Mouse (Mus musculus): ENCODE data around the gene Bckdk.

Bckdk gene

GRCm38 (mm10) chr7:127903971-127904796 is at the start of gene Bckdk:
Gene Bckdk (plus strand): TSS chr7:127904082.
- DNase-seq (ENCODE audit: low read depth, low spot score) = peak; percentile 86

GRCm38 (mm10) chr7:127858258-127858657 is 45.6 kb upstream of the Bckdk start:
- no peak for DNase-seq (ENCODE audit: low read depth, low spot score)

- DNase-seq (ENCODE audit: low read depth, low spot score) = no peak
Observed at GRCm38 (mm10) chr7:127866434-127866833, 37.4 kb upstream of the Bckdk start.

GRCm38 (mm10) chr7:127867641-127868040 is 36.2 kb upstream of the Bckdk start:
- DNase-seq (ENCODE audit: low read depth, low spot score) = no peak

- no peak for DNase-seq (ENCODE audit: low read depth, low spot score)
Observed at GRCm38 (mm10) chr7:127869149-127869810, 34.6 kb upstream of the Bckdk start.

GRCm38 (mm10) chr7:127870136-127870821 is 33.6 kb upstream of the Bckdk start:
- no peak for DNase-seq (ENCODE audit: low read depth, low spot score)

- no peak for DNase-seq (ENCODE audit: low read depth, low spot score)
Observed at GRCm38 (mm10) chr7:127874812-127875626, 28.9 kb upstream of the Bckdk start.

- peak; percentile 97 for DNase-seq (ENCODE audit: low read depth, low spot score)
Observed at GRCm38 (mm10) chr7:127875627-127876001, 28.3 kb upstream of the Bckdk start.

GRCm38 (mm10) chr7:127876041-127876466 is 27.8 kb upstream of the Bckdk start, which contains the start of gene Zfp646:
Gene Zfp646 (plus strand): TSS chr7:127876221.
- DNase-seq (ENCODE audit: low read depth, low spot score) = peak; percentile 92

GRCm38 (mm10) chr7:127876467-127877348 is 27.2 kb upstream of the Bckdk start, which contains the start of gene Zfp668:
Gene Zfp668 (minus strand): TSS chr7:127876828.
- DNase-seq (ENCODE audit: low read depth, low spot score) = peak; percentile 96

GRCm38 (mm10) chr7:127879301-127879700 is 24.6 kb upstream of the Bckdk start:
- no peak for DNase-seq (ENCODE audit: low read depth, low spot score)

- DNase-seq (ENCODE audit: low read depth, low spot score) = no peak
Observed at GRCm38 (mm10) chr7:127880431-127880830, 23.5 kb upstream of the Bckdk start.

GRCm38 (mm10) chr7:127885951-127886350 is 17.9 kb upstream of the Bckdk start:
- no peak for DNase-seq (ENCODE audit: low read depth, low spot score)

- DNase-seq (ENCODE audit: low read depth, low spot score) = no peak
Observed at GRCm38 (mm10) chr7:127886551-127886950, 17.3 kb upstream of the Bckdk start.

GRCm38 (mm10) chr7:127887191-127887590 is 16.7 kb upstream of the Bckdk start:
- DNase-seq (ENCODE audit: low read depth, low spot score) = no peak

GRCm38 (mm10) chr7:127887781-127888180 is 16.1 kb upstream of the Bckdk start:
- no peak for DNase-seq (ENCODE audit: low read depth, low spot score)

GRCm38 (mm10) chr7:127888821-127889220 is 15.1 kb upstream of the Bckdk start:
- no peak for DNase-seq (ENCODE audit: low read depth, low spot score)

GRCm38 (mm10) chr7:127890798-127891197 is 13.1 kb upstream of the Bckdk start, which contains the start of gene Prss53:
Gene Prss53 (minus strand): TSS chr7:127890970.
- DNase-seq (ENCODE audit: low read depth, low spot score) = no peak

GRCm38 (mm10) chr7:127894480-127894879 is 9.4 kb upstream of the Bckdk start:
- DNase-seq (ENCODE audit: low read depth, low spot score) = no peak

GRCm38 (mm10) chr7:127895442-127895841 is 8.4 kb upstream of the Bckdk start, which contains the start of the genes Gm21974 and Vkorc1:
Gene Gm21974 (minus strand): TSS chr7:127895454.
Gene Vkorc1 (minus strand): TSS chr7:127895617.
- peak; percentile 96 for DNase-seq (ENCODE audit: low read depth, low spot score)
